Mouse (Mus musculus) right cerebral cortex, postnatal 36 days (tissue): ENCODE data around the gene Ripply3.
"Not testable (repeated sequence)": the region's sequence is repeated elsewhere in the genome, so short reads cannot be mapped to it uniquely, and the experiment has no call there.

ENCODE experiments used
- DNase-seq, 2 experiments: peaks; one replicate each; pipeline ENCODE4 v3.0.0; 2022; ENCODE audit warnings: low spot score in 2 of 2, mixed read lengths in 1 of 2

Ripply3 gene

GRCm38 (mm10) chr16:94314626-94315025 is 13.6 kb upstream of the Ripply3 start:
- no peak for DNase-seq

GRCm38 (mm10) chr16:94315215-94315614 is 13.0 kb upstream of the Ripply3 start:
- DNase-seq, result no peak

GRCm38 (mm10) chr16:94317752-94318151 is 10.5 kb upstream of the Ripply3 start:
- DNase-seq, result no peak

- no peak for DNase-seq
Observed at GRCm38 (mm10) chr16:94320223-94320622, 8.0 kb upstream of the Ripply3 start.

GRCm38 (mm10) chr16:94323681-94324080 is 4.5 kb upstream of the Ripply3 start:
- no peak for DNase-seq

- DNase-seq, result no peak
Observed at GRCm38 (mm10) chr16:94326008-94326407, 2.2 kb upstream of the Ripply3 start.

GRCm38 (mm10) chr16:94328881-94329867 is 954 bp downstream of the Ripply3 start:
- no peak for DNase-seq

- DNase-seq, result no peak
Observed at GRCm38 (mm10) chr16:94330429-94330828, 2.2 kb downstream of the Ripply3 start.

GRCm38 (mm10) chr16:94331233-94331885 is 3.1 kb downstream of the Ripply3 start:
- DNase-seq, result no peak

- no peak for DNase-seq
Observed at GRCm38 (mm10) chr16:94331886-94332252, 3.6 kb downstream of the Ripply3 start.

- DNase-seq, result no peak
Observed at GRCm38 (mm10) chr16:94335656-94336055, 7.4 kb downstream of the Ripply3 start.

- DNase-seq, result not testable (repeated sequence)
Observed at GRCm38 (mm10) chr16:94339164-94340160, 11.2 kb downstream of the Ripply3 start.

- DNase-seq, result no peak
Observed at GRCm38 (mm10) chr16:94345733-94346132, 17.5 kb downstream of the Ripply3 start.

- DNase-seq, result no peak
Observed at GRCm38 (mm10) chr16:94347080-94347731, 19.0 kb downstream of the Ripply3 start.

GRCm38 (mm10) chr16:94348779-94349178 is 20.6 kb downstream of the Ripply3 start:
- no peak for DNase-seq

GRCm38 (mm10) chr16:94349588-94350286 is 21.5 kb downstream of the Ripply3 start:
- DNase-seq, result no peak

GRCm38 (mm10) chr16:94350287-94350677 is 22.1 kb downstream of the Ripply3 start:
- no peak for DNase-seq

GRCm38 (mm10) chr16:94354450-94354849 is 26.2 kb downstream of the Ripply3 start:
- DNase-seq, result peak in 1 of 2 experiments; percentile 29

- DNase-seq, result no peak
Observed at GRCm38 (mm10) chr16:94356046-94356445, 27.8 kb downstream of the Ripply3 start.

GRCm38 (mm10) chr16:94356776-94357494 is 28.7 kb downstream of the Ripply3 start:
- DNase-seq, result no peak
